Mouse (Mus musculus): Measurements from ENCODE around the gene Fstl5. TPM values are rescaled to one million over a fixed set of nuclear protein-coding genes. Genes with fewer than 3 reads are reported as not detected.
"Not testable (repeated sequence)": the region's sequence is repeated elsewhere in the genome, so short reads cannot be mapped to it uniquely, and the experiment has no call there.

Gene Fstl5
- polyA plus RNA-seq, 1 experiment from 2014 or later: 32.0 TPM

GRCm38 (mm10) chr3:76301026-76301773 lies 227.1 kb downstream of the Fstl5 start:
- Histone ChIP-seq H3K4me2 (replicated peaks) (no peak overlapping the region), H3K36me3 (no peaks in the 10 kb centered on the region), H3K9me3 (no peaks in the 10 kb centered on the region), H3K4me3 (replicated peaks) (no peak overlapping the region), H3K27me3 (no peaks in the 10 kb centered on the region), H3K27ac (no peak overlapping the region), H3K4me1 (replicated peaks) (no peaks in the 10 kb centered on the region), H3K9ac (replicated peaks) (no peak overlapping the region)
- WGBS: 88% methylated on average over 2 of the region's 2 CpGs
- no peak for ATAC-seq

- no peak overlapping the region for H3K4me3 ChIP-seq (replicated peaks)
- no peaks in the 10 kb centered on the region for H3K4me1 ChIP-seq (replicated peaks)
- H3K36me3 ChIP-seq: no peaks in the 10 kb centered on the region
- no peaks in the 10 kb centered on the region for H3K27me3 ChIP-seq
- H3K4me2 ChIP-seq (replicated peaks): no peak overlapping the region
- WGBS: 96% methylated on average over 3 of the region's 3 CpGs
- H3K27ac ChIP-seq: no peak overlapping the region
- no peak overlapping the region for H3K9ac ChIP-seq (replicated peaks)
- ATAC-seq: no peak
- 0 out of 2 replicates have a peak, but pooled peaks cover 6% of the 10 kb centered on the region for H3K9me3 ChIP-seq
Observed at GRCm38 (mm10) chr3:76316991-76317390, 242.9 kb downstream of the Fstl5 start.

GRCm38 (mm10) chr3:76319531-76319930 lies 245.5 kb downstream of the Fstl5 start:
- no peak overlapping the region for H3K4me3 ChIP-seq (replicated peaks)
- ATAC-seq: no peak
- H3K9me3 ChIP-seq: 0 out of 2 replicates have a peak, but pooled peaks cover 6% of the 10 kb centered on the region
- H3K4me1 ChIP-seq (replicated peaks): no peaks in the 10 kb centered on the region
- H3K27me3 ChIP-seq: no peaks in the 10 kb centered on the region
- H3K27ac ChIP-seq: no peak overlapping the region
- 90% methylated on average over 4 of the region's 4 CpGs for WGBS
- no peak overlapping the region for H3K9ac ChIP-seq (replicated peaks)
- H3K36me3 ChIP-seq: no peaks in the 10 kb centered on the region
- no peak overlapping the region for H3K4me2 ChIP-seq (replicated peaks)

- H3K27me3 ChIP-seq: no peaks in the 10 kb centered on the region
- H3K9me3 ChIP-seq: 0 out of 2 replicates have a peak, but pooled peaks cover 6% of the 10 kb centered on the region
- H3K4me1 ChIP-seq (replicated peaks): no peaks in the 10 kb centered on the region
- H3K9ac ChIP-seq (replicated peaks): no peak overlapping the region
- no peak for ATAC-seq
- H3K4me2 ChIP-seq (replicated peaks): no peak overlapping the region
- H3K4me3 ChIP-seq (replicated peaks): no peak overlapping the region
- WGBS: 95% methylated on average over 1 of the region's 1 CpGs
- H3K27ac ChIP-seq: no peak overlapping the region
- no peaks in the 10 kb centered on the region for H3K36me3 ChIP-seq
Observed at GRCm38 (mm10) chr3:76322431-76322830, 248.4 kb downstream of the Fstl5 start.

- Histone ChIP-seq H3K4me3 (replicated peaks) (no peak overlapping the region), H3K9me3 (no peaks in the 10 kb centered on the region), H3K27me3 (no peaks in the 10 kb centered on the region), H3K9ac (replicated peaks) (no peak overlapping the region), H3K4me1 (replicated peaks) (no peaks in the 10 kb centered on the region), H3K36me3 (no peaks in the 10 kb centered on the region), H3K4me2 (replicated peaks) (no peak overlapping the region), H3K27ac (no peak overlapping the region)
- WGBS: 89% methylated on average over 4 of the region's 4 CpGs
- no peak for ATAC-seq
Observed at GRCm38 (mm10) chr3:76336922-76337321, 262.9 kb downstream of the Fstl5 start.

- H3K9me3 ChIP-seq: no peaks in the 10 kb centered on the region
- no peak for ATAC-seq
- H3K9ac ChIP-seq (replicated peaks): no peak overlapping the region
- H3K27me3 ChIP-seq: no peaks in the 10 kb centered on the region
- H3K4me3 ChIP-seq (replicated peaks): no peak overlapping the region
- no peaks in the 10 kb centered on the region for H3K36me3 ChIP-seq
- no peaks in the 10 kb centered on the region for H3K4me1 ChIP-seq (replicated peaks)
- H3K4me2 ChIP-seq (replicated peaks): no peak overlapping the region
- H3K27ac ChIP-seq: no peak overlapping the region
Observed at GRCm38 (mm10) chr3:76367000-76367399, 292.9 kb downstream of the Fstl5 start.

- no peaks in the 10 kb centered on the region for H3K27me3 ChIP-seq
- no peak overlapping the region for H3K27ac ChIP-seq
- H3K4me2 ChIP-seq (replicated peaks): no peak overlapping the region
- H3K4me1 ChIP-seq (replicated peaks): no peaks in the 10 kb centered on the region
- 93% methylated on average over 4 of the region's 4 CpGs for WGBS
- ATAC-seq: no peak
- H3K9ac ChIP-seq (replicated peaks): no peak overlapping the region
- no peaks in the 10 kb centered on the region for H3K9me3 ChIP-seq
- H3K4me3 ChIP-seq (replicated peaks): no peak overlapping the region
- no peaks in the 10 kb centered on the region for H3K36me3 ChIP-seq
Observed at GRCm38 (mm10) chr3:76369910-76370309, 295.8 kb downstream of the Fstl5 start.

- ATAC-seq: no peak
- Histone ChIP-seq H3K9ac (replicated peaks) (no peak overlapping the region), H3K4me1 (replicated peaks) (no peaks in the 10 kb centered on the region), H3K27me3 (no peaks in the 10 kb centered on the region), H3K36me3 (no peaks in the 10 kb centered on the region), H3K9me3 (no peaks in the 10 kb centered on the region), H3K4me2 (replicated peaks) (no peak overlapping the region), H3K27ac (no peak overlapping the region), H3K4me3 (replicated peaks) (no peak overlapping the region)
- 80% methylated on average over 6 of the region's 6 CpGs for WGBS
Observed at GRCm38 (mm10) chr3:76428775-76429372, 354.8 kb downstream of the Fstl5 start.

- no peaks in the 10 kb centered on the region for H3K36me3 ChIP-seq
- H3K4me3 ChIP-seq (replicated peaks): no peak overlapping the region
- no peaks in the 10 kb centered on the region for H3K4me1 ChIP-seq (replicated peaks)
- no peak overlapping the region for H3K9ac ChIP-seq (replicated peaks)
- no peak for ATAC-seq
- H3K9me3 ChIP-seq: no peaks in the 10 kb centered on the region
- no peaks in the 10 kb centered on the region for H3K27me3 ChIP-seq
- no peak overlapping the region for H3K4me2 ChIP-seq (replicated peaks)
- H3K27ac ChIP-seq: no peak overlapping the region
Observed at GRCm38 (mm10) chr3:76467229-76467874, 393.3 kb downstream of the Fstl5 start.

- WGBS: 68% methylated on average over 1 of the region's 1 CpGs
- Histone ChIP-seq H3K4me2 (replicated peaks) (no peak overlapping the region), H3K27ac (no peak overlapping the region), H3K27me3 (no peaks in the 10 kb centered on the region), H3K4me3 (replicated peaks) (no peak overlapping the region), H3K4me1 (replicated peaks) (no peaks in the 10 kb centered on the region), H3K9ac (replicated peaks) (no peak overlapping the region), H3K36me3 (no peaks in the 10 kb centered on the region), H3K9me3 (no peaks in the 10 kb centered on the region)
- ATAC-seq: no peak
Observed at GRCm38 (mm10) chr3:76468147-76468546, 394.1 kb downstream of the Fstl5 start.

- H3K9ac ChIP-seq (replicated peaks); H3K27ac ChIP-seq; H3K4me3 ChIP-seq (replicated peaks); H3K27me3 ChIP-seq; H3K36me3 ChIP-seq; H3K9me3 ChIP-seq; H3K4me2 ChIP-seq (replicated peaks); H3K4me1 ChIP-seq (replicated peaks); ATAC-seq: not testable (repeated sequence)
- WGBS: 93% methylated on average over 3 of the region's 3 CpGs
Observed at GRCm38 (mm10) chr3:76507891-76508290, 433.8 kb downstream of the Fstl5 start.

- Histone ChIP-seq H3K27ac (no peak overlapping the region), H3K4me1 (replicated peaks) (no peaks in the 10 kb centered on the region), H3K4me2 (replicated peaks) (no peak overlapping the region), H3K4me3 (replicated peaks) (no peak overlapping the region), H3K9me3 (no peaks in the 10 kb centered on the region), H3K9ac (replicated peaks) (no peak overlapping the region), H3K36me3 (no peaks in the 10 kb centered on the region), H3K27me3 (no peaks in the 10 kb centered on the region)
- ATAC-seq: no peak
- 94% methylated on average over 14 of the region's 14 CpGs for WGBS
Observed at GRCm38 (mm10) chr3:76508811-76509210, 434.7 kb downstream of the Fstl5 start.
